Mouse (Mus musculus): Measurements from ENCODE around the gene Plekha8. TPM values are rescaled to one million over a fixed set of nuclear protein-coding genes. Genes with fewer than 3 reads are reported as not detected.

The Plekha8 gene
- polyA plus RNA-seq, 1 experiment from 2014 or later, result 16.8 TPM

- no peak overlapping the region for H3K27ac ChIP-seq (replicated peaks)
- H3K4me3 ChIP-seq, result no peak overlapping the region
- ATAC-seq (ENCODE audit: low FRiP score, low read depth), result no peak
- no peak overlapping the region for H3K4me2 ChIP-seq (replicated peaks)
- no peaks in the 10 kb centered on the region for H3K27me3 ChIP-seq
- no peaks in the 10 kb centered on the region for H3K4me1 ChIP-seq
- H3K9me3 ChIP-seq, result no peaks in the 10 kb centered on the region
- WGBS, result 42% methylated on average over 5 of the region's 5 CpGs
- H3K9ac ChIP-seq (replicated peaks), result no peak overlapping the region
- H3K36me3 ChIP-seq, result no peaks in the 10 kb centered on the region
Observed at GRCm38 (mm10) chr6:54672901-54673300, 78.0 kb downstream of the Plekha8 start.

GRCm38 (mm10) chr6:54679686-54680085 lies 84.8 kb downstream of the Plekha8 start:
- ATAC-seq (ENCODE audit: low FRiP score, low read depth), result no peak
- H3K4me3 ChIP-seq, result no peak overlapping the region

GRCm38 (mm10) chr6:54680891-54681745 lies 86.2 kb downstream of the Plekha8 start, which contains the start of gene Mturn:
TSS of gene Mturn (plus strand) at chr6:54681624.
- H3K27ac ChIP-seq (replicated peaks), result peak within 1 kb of the TSS; percentile 80
- no peaks in the 10 kb centered on the region for H3K36me3 ChIP-seq
- H3K9me3 ChIP-seq, result no peaks in the 10 kb centered on the region
- peaks cover 26% of the 10 kb centered on the region; the same call in 1 of the 2 replicates for H3K27me3 ChIP-seq
- H3K4me1 ChIP-seq, result peaks cover 12% of the 10 kb centered on the region
- 4% methylated on average over 48 of the region's 48 CpGs for WGBS
- ATAC-seq (ENCODE audit: low FRiP score, low read depth), result peak; percentile 97
- peak within 1 kb of the TSS; percentile 76 for H3K9ac ChIP-seq (replicated peaks)
- H3K4me3 ChIP-seq, result peak within 1 kb of the TSS; percentile 77
- H3K4me2 ChIP-seq (replicated peaks), result peak within 1 kb of the TSS; percentile 81

More at GRCm38 (mm10) chr6:54679686-54680085, 84.8 kb downstream of the Plekha8 start:
- H3K4me1 ChIP-seq, result peaks cover 12% of the 10 kb centered on the region
- peaks cover 26% of the 10 kb centered on the region; the same call in 1 of the 2 replicates for H3K27me3 ChIP-seq
- H3K9ac ChIP-seq (replicated peaks), result no peak overlapping the region
- no peaks in the 10 kb centered on the region for H3K9me3 ChIP-seq
- no peak overlapping the region for H3K27ac ChIP-seq (replicated peaks)
- no peak overlapping the region for H3K4me2 ChIP-seq (replicated peaks)
- H3K36me3 ChIP-seq, result no peaks in the 10 kb centered on the region
- WGBS, result 86% methylated on average over 5 of the region's 5 CpGs

GRCm38 (mm10) chr6:54681746-54682428 lies 87.0 kb downstream of the Plekha8 start:
- peak overlapping the region; percentile 80 for H3K27ac ChIP-seq (replicated peaks)
- peak overlapping the region; percentile 76 for H3K9ac ChIP-seq (replicated peaks)
- peaks cover 26% of the 10 kb centered on the region; the same call in 1 of the 2 replicates for H3K27me3 ChIP-seq
- no peaks in the 10 kb centered on the region for H3K9me3 ChIP-seq
- no peaks in the 10 kb centered on the region for H3K36me3 ChIP-seq
- 0 out of 2 replicates have a peak, but pooled peaks have one; percentile 10 for ATAC-seq (ENCODE audit: low FRiP score, low read depth)
- WGBS, result under 1% methylated on average over 61 of the region's 61 CpGs
- H3K4me3 ChIP-seq, result peak overlapping the region; percentile 77
- peak overlapping the region; percentile 81 for H3K4me2 ChIP-seq (replicated peaks)
- H3K4me1 ChIP-seq, result peaks cover 12% of the 10 kb centered on the region

GRCm38 (mm10) chr6:54684085-54684484 lies 89.2 kb downstream of the Plekha8 start:
- no peak overlapping the region for H3K4me2 ChIP-seq (replicated peaks)
- 88% methylated on average over 4 of the region's 4 CpGs for WGBS
- 0 out of 2 replicates have a peak, but pooled peaks cover 2% of the 10 kb centered on the region for H3K36me3 ChIP-seq
- H3K9me3 ChIP-seq, result no peaks in the 10 kb centered on the region
- no peak overlapping the region for H3K4me3 ChIP-seq
- ATAC-seq (ENCODE audit: low FRiP score, low read depth), result no peak
- H3K9ac ChIP-seq (replicated peaks), result no peak overlapping the region
- no peak overlapping the region for H3K27ac ChIP-seq (replicated peaks)
- H3K4me1 ChIP-seq, result peaks cover 12% of the 10 kb centered on the region
- H3K27me3 ChIP-seq, result peaks cover 20% of the 10 kb centered on the region; the same call in 1 of the 2 replicates

GRCm38 (mm10) chr6:54685103-54685502 lies 90.2 kb downstream of the Plekha8 start:
- Histone ChIP-seq H3K9ac (replicated peaks) (no peak overlapping the region), H3K36me3 (peaks cover 10% of the 10 kb centered on the region; the same call in 1 of the 2 replicates), H3K4me3 (no peak overlapping the region), H3K9me3 (no peaks in the 10 kb centered on the region), H3K4me1 (peaks cover 12% of the 10 kb centered on the region), H3K27me3 (peaks cover 14% of the 10 kb centered on the region; the same call in 1 of the 2 replicates), H3K4me2 (replicated peaks) (no peak overlapping the region), H3K27ac (replicated peaks) (no peak overlapping the region)
- ATAC-seq (ENCODE audit: low FRiP score, low read depth), result no peak
- 84% methylated on average over 5 of the region's 5 CpGs for WGBS

GRCm38 (mm10) chr6:54685716-54686395 lies 90.9 kb downstream of the Plekha8 start:
- H3K4me1 ChIP-seq, result peaks cover 11% of the 10 kb centered on the region
- 85% methylated on average over 14 of the region's 14 CpGs for WGBS
- no peaks in the 10 kb centered on the region for H3K9me3 ChIP-seq
- H3K4me3 ChIP-seq, result no peak overlapping the region
- H3K9ac ChIP-seq (replicated peaks), result no peak overlapping the region
- peaks cover 14% of the 10 kb centered on the region; the same call in 1 of the 2 replicates for H3K27me3 ChIP-seq
- no peak overlapping the region for H3K4me2 ChIP-seq (replicated peaks)
- peaks cover 18% of the 10 kb centered on the region; the same call in 1 of the 2 replicates for H3K36me3 ChIP-seq
- H3K27ac ChIP-seq (replicated peaks), result no peak overlapping the region
- no peak for ATAC-seq (ENCODE audit: low FRiP score, low read depth)

GRCm38 (mm10) chr6:54686946-54687737 lies 92.2 kb downstream of the Plekha8 start:
- 91% methylated on average over 21 of the region's 21 CpGs for WGBS

GRCm38 (mm10) chr6:54688467-54689323 lies 93.8 kb downstream of the Plekha8 start:
- Histone ChIP-seq H3K36me3 (peaks cover 30% of the 10 kb centered on the region; the same call in 1 of the 2 replicates), H3K4me1 (no peaks in the 10 kb centered on the region), H3K9me3 (no peaks in the 10 kb centered on the region), H3K9ac (replicated peaks) (no peak overlapping the region), H3K27me3 (peaks cover 9% of the 10 kb centered on the region; the same call in 1 of the 2 replicates), H3K27ac (replicated peaks) (no peak overlapping the region), H3K4me2 (replicated peaks) (no peak overlapping the region), H3K4me3 (no peak overlapping the region)
- ATAC-seq (ENCODE audit: low FRiP score, low read depth), result no peak
- WGBS, result 77% methylated on average over 18 of the region's 18 CpGs

More at GRCm38 (mm10) chr6:54686946-54687737, 92.2 kb downstream of the Plekha8 start:
- H3K9me3 ChIP-seq, result no peaks in the 10 kb centered on the region
- H3K9ac ChIP-seq (replicated peaks), result no peak overlapping the region
- H3K27ac ChIP-seq (replicated peaks), result no peak overlapping the region
- no peak for ATAC-seq (ENCODE audit: low FRiP score, low read depth)
- no peak overlapping the region for H3K4me3 ChIP-seq
- H3K4me2 ChIP-seq (replicated peaks), result no peak overlapping the region
- H3K36me3 ChIP-seq, result peaks cover 30% of the 10 kb centered on the region; the same call in 1 of the 2 replicates
- peaks cover 14% of the 10 kb centered on the region; the same call in 1 of the 2 replicates for H3K27me3 ChIP-seq
- H3K4me1 ChIP-seq, result peaks cover 7% of the 10 kb centered on the region

GRCm38 (mm10) chr6:54689686-54690085 lies 94.8 kb downstream of the Plekha8 start:
- Histone ChIP-seq H3K27ac (replicated peaks) (no peak overlapping the region), H3K9ac (replicated peaks) (no peak overlapping the region), H3K36me3 (peaks cover 36% of the 10 kb centered on the region), H3K4me2 (replicated peaks) (no peak overlapping the region), H3K4me3 (no peak overlapping the region), H3K27me3 (no peaks in the 10 kb centered on the region), H3K9me3 (no peaks in the 10 kb centered on the region), H3K4me1 (no peaks in the 10 kb centered on the region)
- ATAC-seq (ENCODE audit: low FRiP score, low read depth), result no peak
- WGBS, result 86% methylated on average over 7 of the region's 7 CpGs

All from midbrain, embryonic 12.5 days (tissue).